Mouse (Mus musculus) left cerebral cortex, adult 8-10 months (tissue): Measurements from ENCODE around the gene Sowahc. TPM values are rescaled to one million over a fixed set of nuclear protein-coding genes. Genes with fewer than 3 reads are reported as not detected.

Source experiments
- DNase-seq, 2 experiments: peaks; one replicate each; pipeline ENCODE4 v3.0.0; 2022; ENCODE audit warnings: low spot score in 2 of 2
- total RNA-seq, 4 experiments: library from RNA; stranded (reverse); gene quantifications; 2 replicates each; pipeline ENCODE4 v1.2.4; 2022

Sowahc gene
- total RNA-seq, 4 experiments from 2014 or later, result 6.8 to 10.4 (median 8.3) TPM

DNA sequence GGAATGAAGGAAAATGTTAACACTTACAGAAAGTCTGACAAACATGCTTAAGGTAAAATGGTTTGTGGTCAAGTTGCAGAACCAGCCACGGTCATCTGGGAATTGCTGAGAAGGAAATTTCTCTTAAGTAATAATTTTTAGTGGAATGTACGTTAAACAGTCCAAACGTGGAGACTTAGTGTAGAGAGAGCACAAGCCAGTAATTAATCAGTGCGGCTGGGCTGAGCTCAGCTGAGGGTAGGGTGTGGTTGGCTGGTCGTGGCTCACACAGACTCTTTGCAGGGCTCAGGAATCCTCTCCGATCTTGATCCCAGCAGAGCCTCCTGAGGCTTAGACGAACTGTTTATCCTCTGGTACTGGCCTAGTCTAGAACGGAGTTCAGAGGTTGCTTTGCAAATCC, 30.6 kb downstream of the Sowahc start:
- DNase-seq, result no peak

DNA sequence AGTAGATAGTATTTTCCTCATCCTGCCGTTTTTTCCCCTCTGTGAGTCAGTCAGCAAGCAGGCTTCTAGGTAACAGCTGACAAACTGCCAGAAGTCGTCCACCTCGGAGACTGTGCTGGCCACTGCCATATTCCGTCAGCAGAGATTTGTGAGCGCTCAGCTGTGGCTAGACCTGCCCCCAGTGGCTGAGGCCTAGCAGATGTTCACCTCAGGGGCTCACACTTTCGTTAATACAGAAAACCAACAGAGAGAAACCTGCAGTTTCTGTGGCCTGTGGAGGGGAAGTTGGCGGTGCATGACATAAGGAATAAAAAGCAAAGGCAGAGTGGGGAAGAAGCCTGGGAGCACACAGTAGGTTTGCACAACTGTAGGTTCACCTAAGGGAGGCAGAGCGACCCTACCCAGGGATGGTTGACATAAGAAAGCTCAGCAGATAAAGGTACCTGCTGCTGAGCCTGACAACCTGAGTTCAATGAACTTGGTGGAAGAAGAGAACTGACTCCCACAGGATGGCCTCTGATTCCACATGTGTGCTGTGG, 31.9 kb downstream of the Sowahc start:
- DNase-seq, result no peak

DNA sequence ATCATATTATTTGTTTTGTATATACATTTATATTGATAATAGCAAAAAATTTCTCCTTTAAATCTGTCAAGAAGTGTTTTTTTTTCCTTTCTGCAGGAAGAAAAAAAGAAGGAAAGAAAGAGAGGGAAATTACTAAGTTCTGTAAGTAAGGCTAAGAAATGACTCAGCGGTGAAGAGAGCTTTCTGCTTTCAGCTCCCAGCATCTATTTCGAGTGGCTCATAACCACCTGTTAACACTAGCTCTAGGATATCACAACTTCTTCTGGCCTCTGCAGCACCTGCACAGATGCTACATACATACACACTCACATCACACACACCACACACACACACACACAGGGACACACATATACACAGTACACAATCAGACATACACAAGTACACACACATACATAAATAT, 34.8 kb downstream of the Sowahc start:
- DNase-seq, result no peak

DNA sequence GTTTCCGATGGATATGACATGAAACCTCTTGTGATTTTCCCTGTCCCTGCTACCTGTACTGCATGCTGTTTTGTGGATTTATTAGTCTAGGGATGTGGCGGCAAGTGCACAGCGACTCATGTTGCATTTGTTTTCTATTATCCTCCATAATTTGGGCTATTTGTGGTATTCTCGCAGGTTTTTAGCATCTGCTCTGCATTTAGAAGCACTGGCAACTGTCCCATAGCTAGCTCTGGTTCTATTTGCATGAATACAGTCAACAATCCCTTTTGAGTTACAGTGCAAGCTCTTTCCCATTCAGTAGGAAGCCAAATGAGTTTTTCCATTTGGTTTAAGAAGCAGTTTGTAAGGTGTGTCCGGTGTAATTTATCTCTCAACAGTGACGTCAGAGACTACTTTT, 37.8 kb downstream of the Sowahc start:
- DNase-seq, result no peak

DNA sequence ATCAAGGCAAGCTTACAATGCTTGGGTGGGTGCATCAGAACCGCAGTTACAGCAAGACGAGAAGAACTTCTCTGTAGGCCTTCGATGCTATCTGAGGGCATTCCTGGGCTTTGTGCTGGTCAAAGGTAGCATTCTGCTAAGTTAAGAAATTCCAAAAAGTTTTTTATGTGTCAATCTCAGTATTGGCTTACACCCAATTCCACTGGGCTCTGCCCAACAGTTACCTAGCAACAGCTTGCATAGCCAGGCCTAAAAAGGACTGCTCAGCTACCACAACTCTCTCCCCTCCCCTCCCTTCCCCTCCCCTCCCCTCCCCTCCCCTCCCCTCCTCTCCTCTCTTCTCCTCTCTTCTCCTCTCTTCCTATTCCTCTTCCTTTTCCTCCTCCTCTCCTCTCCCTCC, 39.9 kb downstream of the Sowahc start:
- no peak for DNase-seq

DNA sequence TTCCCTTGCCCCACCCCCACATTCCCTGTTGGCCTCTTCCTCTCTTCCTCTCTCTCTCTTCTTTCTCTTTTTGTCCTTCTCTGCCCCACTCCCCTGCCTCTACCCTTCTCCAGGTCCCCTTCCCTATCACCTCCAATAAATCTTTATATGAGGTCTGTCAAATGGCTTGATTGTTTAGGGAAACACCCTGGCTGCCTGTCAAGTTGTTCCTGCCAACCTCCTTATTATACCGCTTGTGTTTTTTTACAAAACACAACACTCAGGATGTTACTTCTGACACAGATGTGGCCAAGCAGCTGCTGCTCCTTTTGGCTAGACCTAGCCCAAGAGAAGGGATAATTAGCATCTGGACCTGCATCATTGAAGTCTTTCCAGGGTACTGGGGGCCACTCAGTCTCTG, 40.3 kb downstream of the Sowahc start:
- DNase-seq, result no peak

DNA sequence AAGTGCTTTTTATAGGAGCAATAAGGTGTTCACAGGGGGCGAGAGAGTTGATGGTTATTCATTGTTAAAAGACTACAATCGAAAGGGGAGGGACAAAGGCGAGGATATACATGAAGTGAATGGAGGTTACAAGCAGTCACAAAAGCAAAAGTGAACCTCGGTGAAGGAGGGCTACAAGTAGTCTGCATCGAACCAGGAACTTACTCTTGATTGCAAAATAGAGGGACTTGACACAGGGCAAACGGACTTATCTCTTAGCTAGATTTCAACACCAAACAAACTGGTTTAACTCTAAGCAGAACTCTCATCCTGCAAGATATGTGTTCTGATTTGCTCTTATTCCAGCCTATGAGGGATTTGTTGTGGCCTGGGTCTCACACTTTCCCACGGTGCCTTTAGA, 41.2 kb downstream of the Sowahc start:
- no peak for DNase-seq

DNA sequence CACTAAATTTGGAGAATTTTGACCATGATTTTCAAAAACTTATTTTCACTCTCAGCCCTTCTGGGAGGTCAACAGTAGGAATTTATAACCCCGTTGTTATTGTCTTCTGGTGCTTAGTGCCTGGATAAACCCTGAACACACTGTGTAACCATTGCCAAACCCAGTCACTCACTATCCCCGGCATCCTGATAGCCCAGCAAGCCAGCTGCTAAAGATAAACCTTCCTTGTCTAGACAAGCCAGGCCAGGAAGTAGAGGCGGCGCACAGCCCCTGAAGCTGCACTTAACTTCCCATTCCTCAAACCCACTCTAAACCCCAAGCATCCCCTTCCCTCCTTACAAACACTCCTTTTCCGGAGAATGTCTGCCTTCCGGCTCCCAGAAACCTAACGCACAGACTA, 43.3 kb downstream of the Sowahc start:
- no peak for DNase-seq

DNA sequence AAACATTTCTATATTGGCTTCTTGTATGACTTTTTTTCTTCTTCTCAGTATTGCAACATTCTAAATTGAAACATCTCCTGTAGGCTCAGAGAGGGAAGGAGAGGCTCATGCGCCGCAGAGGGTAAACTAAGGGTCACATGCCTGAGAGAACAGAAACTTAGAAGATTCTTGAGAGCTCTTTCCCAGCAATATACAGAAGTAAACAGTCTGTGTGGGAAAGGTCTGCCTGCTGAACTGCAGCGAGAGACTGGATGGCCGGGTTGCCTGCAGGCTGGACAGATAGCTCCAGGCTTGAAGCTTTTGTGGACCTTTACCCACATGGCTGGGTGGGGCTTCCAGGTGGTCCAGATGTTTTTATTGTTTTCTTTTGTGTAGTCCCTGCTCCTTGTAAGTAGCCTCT, 43.9 kb downstream of the Sowahc start:
- DNase-seq, result no peak

DNA sequence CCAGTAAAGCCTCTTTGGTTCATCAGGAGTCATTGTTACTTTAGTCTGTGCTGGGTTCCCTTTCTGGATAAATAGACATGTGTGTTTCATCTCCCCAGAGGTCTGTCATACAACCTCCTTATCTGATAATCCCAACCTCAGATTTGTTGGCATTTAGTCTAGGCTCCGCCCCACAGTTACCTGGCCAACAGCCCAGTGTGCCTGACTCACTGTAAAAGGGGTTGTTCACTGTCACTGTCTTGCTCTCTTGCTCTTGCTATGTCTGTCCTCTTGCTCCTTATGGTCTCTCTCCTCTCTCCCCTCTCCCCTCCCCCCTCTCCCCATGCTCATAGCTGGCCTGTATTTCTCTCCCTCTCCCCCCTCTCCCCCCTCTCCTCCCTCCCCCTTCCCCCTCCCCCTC, 44.3 kb downstream of the Sowahc start:
- DNase-seq, result no peak

DNA sequence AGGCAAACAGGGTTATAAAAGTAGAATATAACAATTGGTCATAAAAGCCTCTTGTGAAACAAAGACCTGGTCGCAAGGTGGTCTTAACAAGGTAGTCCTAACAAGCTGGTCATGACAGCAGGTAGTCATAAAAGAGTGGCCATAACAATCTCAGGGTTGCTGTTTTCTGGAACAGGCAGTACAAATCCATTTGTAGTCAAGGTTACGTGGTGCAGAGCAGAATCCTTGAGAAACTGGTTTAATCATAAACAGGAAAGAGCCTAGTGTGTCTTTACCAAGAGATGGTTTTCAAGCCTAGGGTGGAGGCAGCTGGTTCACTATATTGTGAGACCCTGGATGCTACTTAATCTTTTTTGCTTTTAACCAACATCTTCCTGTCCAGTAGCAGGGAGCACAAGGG, 45.5 kb downstream of the Sowahc start:
- no peak for DNase-seq

DNA sequence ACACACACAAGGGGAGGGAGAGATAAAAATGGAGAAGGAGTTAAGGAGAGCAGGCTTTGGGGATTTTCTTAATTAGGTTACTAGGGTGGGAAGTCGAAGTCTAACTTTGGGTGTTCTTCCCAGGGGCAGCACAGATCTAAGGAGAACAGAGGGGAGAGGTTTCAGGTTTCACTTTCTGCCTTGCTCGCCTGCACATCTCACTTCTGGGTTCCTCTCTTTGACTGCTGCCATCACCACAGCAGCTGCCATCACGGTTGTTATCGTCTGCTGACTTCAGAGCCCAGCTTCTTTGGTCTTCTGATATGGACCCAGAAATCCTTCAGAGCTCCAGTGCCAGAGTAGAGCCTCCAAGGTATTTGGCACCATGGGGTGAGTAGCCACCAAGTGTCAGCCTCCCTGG, 46.4 kb downstream of the Sowahc start:
- DNase-seq, result no peak

DNA sequence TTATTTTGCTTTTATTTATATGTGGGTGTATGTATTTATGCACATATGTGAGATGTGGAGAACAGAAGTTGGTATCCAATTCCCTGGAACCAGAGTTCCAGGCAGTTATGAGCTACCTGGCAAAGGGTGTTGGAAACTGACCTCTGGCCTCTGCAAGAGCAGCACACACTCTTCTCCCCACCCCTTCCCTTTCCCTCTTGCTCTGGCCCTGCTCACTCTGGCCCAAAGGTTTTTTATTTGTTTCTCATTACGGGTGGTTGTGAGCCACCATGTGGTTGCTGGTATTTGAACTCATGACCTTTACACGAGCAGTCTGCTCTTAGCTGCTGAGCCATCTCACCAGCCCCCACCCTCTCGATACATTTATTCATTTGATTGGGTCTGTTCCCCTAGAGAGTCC, 47.0 kb downstream of the Sowahc start:
- no peak for DNase-seq

DNA sequence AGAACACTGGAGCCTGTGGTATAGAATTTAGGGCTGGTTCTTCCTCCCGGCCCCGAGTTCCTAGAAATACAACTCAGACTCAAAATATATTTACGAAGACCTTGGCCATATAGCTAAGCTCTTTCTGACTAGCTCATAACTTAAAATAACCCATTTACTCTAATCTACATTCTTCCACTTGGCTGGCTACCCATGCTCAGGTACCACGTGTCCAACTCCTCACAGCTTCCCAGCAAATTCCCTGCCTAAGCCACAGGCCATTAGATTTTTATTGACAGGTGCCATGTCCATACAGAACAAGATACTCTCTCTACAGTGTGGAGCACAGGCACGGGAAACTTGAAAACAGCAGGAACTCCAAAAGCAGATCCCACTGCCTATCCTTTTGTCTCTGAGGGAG, 54.0 kb downstream of the Sowahc start:
- DNase-seq, result no peak

Other genes with a start within 250 kb of the Sowahc start
- 10 to 100 TPM in 1 of 4 experiments, 1 to 10 TPM in 3; 8.9 to 11.2 (median 9.6) TPM for gene Sept10, start 106 bp upstream of the Sowahc start, total RNA-seq
- gene P4ha1, start 101.3 kb downstream of the Sowahc start, total RNA-seq, result 10 to 100 TPM; 30.4 to 37.8 (median 35.9) TPM
- 10 to 100 TPM; 21.7 to 56.4 (median 45.6) TPM for gene Gm10273, start 173.7 kb downstream of the Sowahc start, total RNA-seq
- gene Pla2g12b, start 181.7 kb downstream of the Sowahc start, total RNA-seq, result not detected
- gene Oit3, start 219.8 kb downstream of the Sowahc start, total RNA-seq, result under 1 TPM; 0.13 to 0.72 (median 0.19) TPM